Mouse (Mus musculus) small intestine, adult 2 months (tissue): ENCODE results near the gene Syce2.

ENCODE experiments used
- CTCF ChIP-seq: fragments of 200-500 bp; IDR thresholded peaks from 2 replicates; pipeline ENCODE4 v1.5.1; 2012; ENCODE audit warnings: low read depth, mild to moderate bottlenecking, control low read depth, inconsistent platforms, low read length, moderate library complexity, mixed read lengths; ENCODE audit not compliant: insufficient replicate concordance, insufficient read length; ENCODE audit errors: extremely low read depth
- POLR2A ChIP-seq: fragments of 200-500 bp; IDR thresholded peaks from 2 replicates; pipeline ENCODE4 v1.6.1; 2012; ENCODE audit warnings: low read depth, mild to moderate bottlenecking, control low read depth, inconsistent platforms, low read length, moderate library complexity

- TF ChIP-seq CTCF = no peak
- no peak for TF ChIP-seq POLR2A
These were observed 25.7 kb upstream of the Syce2 start for GRCm38 (mm10) chr8:84846094-84846721.
